Mouse (Mus musculus) testis, adult 10 weeks (tissue): Measurements from ENCODE around the gene Colgalt1. TPM values are rescaled to one million over a fixed set of nuclear protein-coding genes. Genes with fewer than 3 reads are reported as not detected.

Experiments used
- polyA plus RNA-seq: library from polyadenylated mRNA; stranded (reverse); fragments of 350-450 nt; fragmentation: Illumina TruSeq; extraction: RNeasy Lipid Tissue Mini Kit (QIAGEN cat#74804); gene quantifications from one replicate; pipeline ENCODE4 v1.2.3, GENCODE M21; 2014; ENCODE audit warnings: low read depth, low replicate concordance

Gene Colgalt1
- 17.1 TPM for polyA plus RNA-seq

GRCm38 (mm10) chr8:71610822-71611651 lies at the start of gene Colgalt1:
Gene Colgalt1, plus strand, starts transcription at chr8:71610998.

GRCm38 (mm10) chr8:71566501-71566900 lies 44.3 kb upstream of the Colgalt1 start, which contains the start of gene Nxnl1:
Gene Nxnl1, minus strand, starts transcription at chr8:71566601.

GRCm38 (mm10) chr8:71568387-71568937 lies 42.3 kb upstream of the Colgalt1 start, which contains the start of gene Slc27a1:
Gene Slc27a1, plus strand, starts transcription at chr8:71568882.

GRCm38 (mm10) chr8:71591471-71592373 lies 19.1 kb upstream of the Colgalt1 start, which contains the start of gene Pgls:
Gene Pgls, plus strand, starts transcription at chr8:71592176.

GRCm38 (mm10) chr8:71597451-71597850 lies 13.3 kb upstream of the Colgalt1 start, which contains the start of gene Fam129c:
Gene Fam129c, plus strand, starts transcription at chr8:71597648.

GRCm38 (mm10) chr8:71671549-71671965 lies 60.8 kb downstream of the Colgalt1 start, which contains the start of gene Unc13a:
Gene Unc13a, minus strand, starts transcription at chr8:71671757.

Other genes starting within 250 kb of the Colgalt1 start
- 4.1 TPM for gene Use1, start 244.2 kb upstream of the Colgalt1 start, polyA plus RNA-seq
- gene Ocel1, start 239.7 kb upstream of the Colgalt1 start, polyA plus RNA-seq = 6.8 TPM
- gene Nr2f6, start 229.0 kb upstream of the Colgalt1 start, polyA plus RNA-seq = 1.0 TPM
- 0.08 TPM for gene Ushbp1, start 215.2 kb upstream of the Colgalt1 start, polyA plus RNA-seq
- gene Babam1, start 214.1 kb upstream of the Colgalt1 start, polyA plus RNA-seq = 10.7 TPM
- gene Ankle1, start 205.0 kb upstream of the Colgalt1 start, polyA plus RNA-seq = 0.49 TPM
- gene Abhd8, start 147.3 kb upstream of the Colgalt1 start, polyA plus RNA-seq = 2.9 TPM
- 2.6 TPM for gene Mrpl34, start 146.0 kb upstream of the Colgalt1 start, polyA plus RNA-seq
- 12.2 TPM for gene Dda1, start 141.8 kb upstream of the Colgalt1 start, polyA plus RNA-seq
- gene Ano8, start 125.0 kb upstream of the Colgalt1 start, polyA plus RNA-seq = 0.07 TPM
- 0.59 TPM for gene Gtpbp3, start 122.9 kb upstream of the Colgalt1 start, polyA plus RNA-seq
- gene Plvap, start 99.2 kb upstream of the Colgalt1 start, polyA plus RNA-seq = not detected
- gene Ccdc194, start 85.3 kb upstream of the Colgalt1 start, polyA plus RNA-seq = not detected
- 0.88 TPM for gene Bst2, start 73.5 kb upstream of the Colgalt1 start, polyA plus RNA-seq
- 1.1 TPM for gene Mvb12a, start 68.1 kb upstream of the Colgalt1 start, polyA plus RNA-seq
- gene Tmem221, start 52.1 kb upstream of the Colgalt1 start, polyA plus RNA-seq = 0.34 TPM
- gene Nxnl1, start 44.4 kb upstream of the Colgalt1 start, polyA plus RNA-seq = 0.38 TPM
- gene Slc27a1, start 42.1 kb upstream of the Colgalt1 start, polyA plus RNA-seq = 2.4 TPM
- gene Pgls, start 18.8 kb upstream of the Colgalt1 start, polyA plus RNA-seq = 0.36 TPM
- 1.4 TPM for gene Fam129c, start 13.3 kb upstream of the Colgalt1 start, polyA plus RNA-seq
- 0.04 TPM for gene Unc13a, start 60.8 kb downstream of the Colgalt1 start, polyA plus RNA-seq
- 0.06 TPM for gene Jak3, start 65.3 kb downstream of the Colgalt1 start, polyA plus RNA-seq
- gene Insl3, start 78.2 kb downstream of the Colgalt1 start, polyA plus RNA-seq = 108 TPM
- gene B3gnt3, start 90.8 kb downstream of the Colgalt1 start, polyA plus RNA-seq = 0.13 TPM
- gene Fcho1, start 114.7 kb downstream of the Colgalt1 start, polyA plus RNA-seq = not detected